Mouse (Mus musculus) hematopoietic stem cell, adult 5-6 weeks (primary cell): ENCODE data around the gene Vmn1r1. TPM values are rescaled to one million over a fixed set of nuclear protein-coding genes. Genes with fewer than 3 reads are reported as not detected.

Experiments
- ATAC-seq, 2 experiments: fragments of 125-278 bp in 1 of 2; replicated peaks in 1 of 2; 2 replicates each; pipeline ENCODE4 v1.8.0; 2016 to 2017; ENCODE audit warnings: inconsistent platforms in 2 of 2, mild to moderate bottlenecking in 2 of 2, moderate number of reproducible peaks in 2 of 2, low read depth in 1 of 2, moderate TSS enrichment in 1 of 2; ENCODE audit not compliant: low FRiP score in 2 of 2, poor library complexity in 2 of 2, severe bottlenecking in 2 of 2, insufficient read depth in 1 of 2, low TSS enrichment in 1 of 2
- total RNA-seq: library from RNA; stranded (forward); fragments of 172-1452, 232-1000 nt; gene quantifications from 2 replicates; pipeline ENCODE4 v1.2.3, GENCODE M21; 2017

Gene Vmn1r1
- total RNA-seq, 1 experiment from 2014 or later, result not detected

DNA sequence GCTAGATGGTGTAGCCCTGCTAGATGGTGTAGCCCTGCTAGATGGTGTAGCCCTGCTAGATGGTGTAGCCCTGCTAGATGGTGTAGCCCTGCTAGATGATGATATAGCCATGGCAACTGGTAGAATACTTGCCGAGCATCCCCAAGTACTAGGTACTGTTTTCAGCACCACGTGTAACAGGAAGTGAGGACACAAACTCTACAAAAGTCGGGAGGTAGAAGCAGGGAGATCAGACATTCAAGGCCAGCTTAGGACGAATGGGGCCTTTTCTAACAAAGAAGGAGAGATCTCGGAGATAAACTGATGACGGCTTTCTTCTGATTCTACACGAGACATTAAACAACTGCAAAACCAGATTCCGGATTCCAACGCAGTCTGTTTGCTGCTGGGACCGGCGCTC lies 54.1 kb downstream of the Vmn1r1 start:
- no peak for ATAC-seq

DNA sequence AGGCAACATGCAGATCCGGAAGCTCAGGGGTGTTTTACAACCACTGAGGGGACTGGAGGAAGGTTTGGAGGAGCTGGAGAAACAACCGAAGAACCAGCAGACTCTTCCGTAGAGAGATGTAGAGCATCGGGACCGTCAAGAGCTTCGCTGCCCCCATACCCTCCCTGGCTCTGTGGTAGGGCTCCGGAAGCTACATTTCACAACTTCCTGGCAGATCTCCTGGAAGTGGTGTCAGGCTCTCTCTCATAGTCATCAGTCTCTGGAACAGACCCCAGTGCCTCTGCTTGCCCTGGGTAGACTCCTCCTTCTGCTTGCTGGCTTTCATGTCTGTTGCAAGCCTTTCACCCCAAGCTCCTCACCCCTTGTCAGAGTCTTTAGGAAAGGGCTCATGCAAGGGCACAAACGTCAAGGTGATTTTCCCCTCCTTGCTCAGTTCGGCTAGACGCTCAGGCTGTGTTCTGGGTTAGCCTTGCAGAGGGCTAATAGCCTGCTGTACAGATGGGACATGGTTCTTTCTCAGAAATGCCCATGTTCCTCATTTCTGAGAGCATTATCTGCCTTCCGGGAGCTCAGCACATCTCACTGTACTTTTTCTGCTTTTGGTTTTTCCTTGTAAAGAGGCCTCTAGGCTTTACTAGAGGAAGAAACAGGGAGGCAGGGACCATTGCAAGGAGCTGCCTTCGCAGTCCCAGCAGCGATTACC lies 55.7 kb downstream of the Vmn1r1 start:
- peak; percentile 67 to 81 for ATAC-seq

DNA sequence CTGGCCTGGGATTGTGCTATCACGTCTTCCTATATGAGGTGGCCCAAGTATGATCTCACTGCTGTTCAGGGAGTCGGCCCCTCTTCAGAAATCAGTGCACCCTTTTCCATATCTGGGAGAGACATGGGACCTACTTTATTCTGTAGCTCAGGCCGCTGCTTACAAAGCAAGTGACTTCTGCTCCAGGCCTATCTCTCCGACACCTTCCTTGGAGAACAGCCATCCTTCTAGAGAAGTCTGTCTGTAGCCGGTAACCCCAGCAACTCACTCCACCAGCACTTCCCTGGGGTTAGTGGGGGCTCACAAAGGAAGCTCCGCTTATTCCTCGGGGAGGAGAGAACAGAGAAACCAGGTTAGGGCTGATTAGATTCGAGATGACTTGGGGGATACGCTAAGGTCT lies 57.0 kb downstream of the Vmn1r1 start:
- ATAC-seq, result no peak

DNA sequence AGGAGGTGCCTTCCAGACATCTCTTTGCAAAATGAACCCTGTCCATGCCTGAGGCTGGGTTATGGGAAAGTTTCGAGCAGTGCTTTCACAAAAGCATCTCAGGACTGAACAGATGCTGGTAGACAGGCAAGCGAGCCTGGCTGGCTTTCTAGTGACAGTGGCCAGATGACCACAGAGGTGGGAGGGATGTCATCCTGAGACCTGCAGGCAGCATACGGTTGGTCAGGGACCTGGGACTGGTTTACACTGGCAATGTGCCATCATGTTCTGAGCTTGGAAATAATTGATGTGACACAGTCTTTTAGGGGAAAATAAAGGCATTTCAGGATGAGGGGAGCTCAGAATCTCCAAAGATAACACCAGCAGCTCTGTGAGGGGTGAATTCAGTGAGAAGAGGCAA lies 59.3 kb downstream of the Vmn1r1 start:
- ATAC-seq, result no peak

Other genes with a start within 250 kb of the Vmn1r1 start
- 0.05 and 1.4 TPM in 2 replicates for gene Enah, start 144.5 kb downstream of the Vmn1r1 start, total RNA-seq
- gene Srp9, start 39.7 kb downstream of the Vmn1r1 start, total RNA-seq, result 82.5 and 154 TPM in 2 replicates
- 36.2 and 38.5 TPM in 2 replicates for gene Degs1, start 118.3 kb upstream of the Vmn1r1 start, total RNA-seq
- gene Fbxo28, start 177.1 kb upstream of the Vmn1r1 start, total RNA-seq, result 20.1 and 20.3 TPM in 2 replicates
- gene Trp53bp2, start 244.7 kb upstream of the Vmn1r1 start, total RNA-seq, result 11.1 and 30.0 TPM in 2 replicates